Mouse (Mus musculus): Measurements from ENCODE around the gene Eda. TPM values are rescaled to one million over a fixed set of nuclear protein-coding genes. Genes with fewer than 3 reads are reported as not detected.

Gene Eda
- polyA plus RNA-seq (2017; shearing (Covaris generic)) = not detected

DNA sequence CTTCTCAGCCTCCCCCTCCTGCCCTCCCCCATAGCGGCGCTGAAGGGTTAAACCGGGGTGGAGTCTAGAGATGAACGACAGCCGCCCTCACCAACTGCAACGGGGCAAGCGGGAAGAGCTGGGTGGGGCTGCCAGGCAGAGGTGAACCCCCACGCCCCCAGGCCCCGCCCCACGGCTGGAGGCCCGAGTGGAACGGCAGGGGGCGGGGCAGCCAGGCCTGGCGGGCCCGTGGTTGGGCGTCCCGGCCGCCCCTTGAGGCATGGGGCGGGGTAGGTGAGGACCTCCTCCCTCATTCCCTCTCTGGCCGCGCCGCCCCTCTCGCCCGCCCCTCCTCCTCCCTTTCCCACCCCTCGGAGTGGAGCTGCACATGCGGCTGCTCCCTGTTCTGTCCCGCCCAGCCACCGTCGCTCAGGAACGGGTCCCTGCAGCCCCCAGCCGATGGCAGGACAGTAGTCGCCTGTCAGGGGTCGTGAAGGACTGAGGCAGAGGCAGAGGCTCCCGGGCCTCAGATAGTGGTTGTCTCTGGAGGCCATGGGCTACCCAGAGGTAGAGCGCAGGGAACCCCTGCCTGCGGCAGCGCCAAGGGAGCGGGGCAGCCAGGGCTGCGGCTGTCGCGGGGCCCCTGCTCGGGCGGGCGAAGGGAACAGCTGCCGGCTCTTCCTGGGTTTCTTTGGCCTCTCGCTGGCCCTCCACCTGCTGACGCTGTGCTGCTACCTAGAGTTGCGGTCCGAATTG is at the start of gene Eda:
TSS of gene Eda (plus strand) at position 357 of the 735 bp plus-strand sequence.

DNA sequence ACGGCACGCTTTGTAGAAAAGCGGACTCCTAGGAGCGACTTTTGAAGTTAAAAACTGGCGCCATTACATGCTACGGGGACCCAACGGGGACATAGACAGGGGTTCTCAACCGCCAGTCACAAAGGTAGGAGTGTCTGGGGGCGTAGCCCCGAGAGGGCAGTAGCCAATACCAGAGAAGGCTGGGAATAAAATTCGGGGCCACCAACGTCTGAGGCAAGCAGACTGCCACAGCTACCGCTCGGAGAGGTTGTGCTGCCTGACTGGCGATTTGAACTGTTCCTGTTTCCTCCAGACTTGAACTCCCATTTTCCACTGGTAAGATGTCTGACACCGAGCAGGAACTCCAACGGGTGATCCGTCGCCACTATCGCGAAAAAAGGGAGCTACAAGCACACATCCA is 453.3 kb downstream of the Eda start, which contains the start of gene Otud6a:
TSS of gene Otud6a (plus strand) at position 321 of the 400 bp plus-strand sequence.

DNA sequence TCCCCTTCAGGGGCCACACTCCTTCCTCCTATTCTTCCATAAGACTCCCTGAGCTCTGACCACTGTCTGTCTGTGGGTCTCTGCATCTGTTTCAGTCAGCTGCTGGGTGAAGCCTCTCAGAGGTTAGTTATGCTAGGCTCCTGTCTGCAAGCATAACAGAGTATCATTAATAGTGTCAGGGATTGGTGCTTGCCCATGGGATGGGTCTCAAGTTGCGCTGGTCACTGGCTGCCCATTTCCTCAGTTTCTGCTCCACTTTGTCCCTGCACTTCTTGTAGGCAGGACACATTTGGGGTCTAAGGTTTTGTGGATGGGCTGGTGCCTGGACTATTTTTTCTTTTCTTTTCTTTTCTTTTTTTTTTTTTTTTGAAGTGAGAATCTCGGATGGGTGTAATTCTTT is 467.2 kb downstream of the Eda start, which contains the start of gene Awat2:
TSS of gene Awat2 (minus strand) at position 101 of the 400 bp plus-strand sequence.

Other genes starting within 250 kb of the Eda start
- under 1 TPM in 1 of 2 experiments, not detected in 1; 0.26 TPM for gene Tmem28, start 154.6 kb upstream of the Eda start, polyA plus RNA-seq (2017; shearing (Covaris generic))

All from activated CD4-positive, CD25-positive, alpha-beta regulatory T cell (primary cell).